ENCODE assay signal across 8 mouse cellular contexts in the genomic region with DNA sequence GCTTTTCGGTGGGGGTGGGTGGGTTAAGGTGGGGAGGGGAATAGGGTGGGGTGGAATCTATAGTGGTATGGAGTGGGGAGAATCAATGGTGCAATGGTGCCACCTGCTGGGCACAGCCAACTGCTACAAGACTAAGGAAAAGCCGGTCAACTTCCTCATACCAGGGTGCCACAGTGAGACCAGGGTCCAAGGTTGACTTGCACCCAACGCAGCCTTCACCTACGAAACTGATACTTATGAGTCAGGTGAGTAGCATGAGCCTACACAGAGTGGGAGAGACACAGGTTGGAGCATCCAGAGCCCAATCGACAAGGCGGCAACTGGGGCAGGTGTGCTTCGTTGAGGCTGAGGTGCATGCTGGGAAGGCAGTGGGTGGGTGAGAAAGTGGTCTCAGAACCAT. TPM values are rescaled to one million over a fixed set of nuclear protein-coding genes. Genes with fewer than 3 reads are reported as not detected.
A peak's percentile ranks its signal among the peaks of the same experiment; 100 is the strongest.
DNase-seq lines count a peak whose midpoint lies in the region; ATAC-seq and TF ChIP-seq lines count a peak whose summit lies in the region.

No protein-coding gene starts in this region.

- H3K9me3 ChIP-seq in embryonic facial prominence, embryonic 13.5 days: no peaks in the 10 kb centered on the region
- H3K9me3 ChIP-seq in heart, embryonic 13.5 days: no peaks in the 10 kb centered on the region
- no peaks in the 10 kb centered on the region for H3K9me3 ChIP-seq in kidney, postnatal 0 days (replicated peaks; ENCODE audit: low read length)
- H3K9me3 ChIP-seq in liver, embryonic 13.5 days (replicated peaks): no peaks in the 10 kb centered on the region
- H3K9me3 ChIP-seq in neural tube, embryonic 11.5 days (ENCODE audit: control insufficient read depth, low read length): no peaks in the 10 kb centered on the region

- peak; percentile 90 for TF ChIP-seq CTCF in kidney, postnatal 0 days (IDR thresholded peaks at IDR 0.05; ENCODE audit: low read depth)

- peaks cover 5% of the 10 kb centered on the region; the same call in 1 of the 2 replicates for H3K27me3 ChIP-seq in embryonic facial prominence, embryonic 13.5 days
- peaks cover 12% of the 10 kb centered on the region; the same call in 1 of the 2 replicates for H3K27me3 ChIP-seq in heart, embryonic 13.5 days (replicated peaks)
- H3K27me3 ChIP-seq in kidney, postnatal 0 days (ENCODE audit: insufficient read depth, low read length): no peaks in the 10 kb centered on the region
- no peaks in the 10 kb centered on the region for H3K27me3 ChIP-seq in liver, embryonic 13.5 days
- H3K27me3 ChIP-seq in neural tube, embryonic 11.5 days (ENCODE audit: control insufficient read depth, insufficient read depth, low read length): no peaks in the 10 kb centered on the region

- H3K4me1 ChIP-seq in embryonic facial prominence, embryonic 13.5 days: peaks cover 23% of the 10 kb centered on the region
- peaks cover 25% of the 10 kb centered on the region for H3K4me1 ChIP-seq in heart, embryonic 13.5 days
- H3K4me1 ChIP-seq in kidney, postnatal 0 days (replicated peaks; ENCODE audit: insufficient read depth, low read length): peaks cover 7% of the 10 kb centered on the region
- H3K4me1 ChIP-seq in liver, embryonic 13.5 days (replicated peaks): peaks cover 38% of the 10 kb centered on the region
- H3K4me1 ChIP-seq in neural tube, embryonic 11.5 days (ENCODE audit: control insufficient read depth, insufficient read depth, low read length): no peaks in the 10 kb centered on the region

- no peak for ATAC-seq in embryonic facial prominence, embryonic 13.5 days (ENCODE audit: insufficient number of reproducible peaks, insufficient read depth, low FRiP score, low TSS enrichment, low read depth)
- ATAC-seq in heart, embryonic 13.5 days (ENCODE audit: extremely low read depth, insufficient number of reproducible peaks, low FRiP score, low TSS enrichment): no peak
- peak; percentile 68 for ATAC-seq in kidney, postnatal 0 days (replicated peaks; ENCODE audit: low FRiP score, low read depth)
- peak; percentile 47 for ATAC-seq in liver, embryonic 13.5 days (ENCODE audit: low read depth)
- ATAC-seq in neural tube, embryonic 11.5 days (ENCODE audit: insufficient read depth, low FRiP score, low TSS enrichment): peak; percentile 52

- no peaks in the 10 kb centered on the region for H3K36me3 ChIP-seq in embryonic facial prominence, embryonic 13.5 days
- H3K36me3 ChIP-seq in heart, embryonic 13.5 days: peaks cover 6% of the 10 kb centered on the region; the same call in 1 of the 2 replicates
- H3K36me3 ChIP-seq in kidney, postnatal 0 days (ENCODE audit: insufficient read depth, low read length): 0 out of 2 replicates have a peak, but pooled peaks cover 4% of the 10 kb centered on the region
- peaks cover 22% of the 10 kb centered on the region for H3K36me3 ChIP-seq in liver, embryonic 13.5 days
- no peaks in the 10 kb centered on the region for H3K36me3 ChIP-seq in neural tube, embryonic 11.5 days (ENCODE audit: control insufficient read depth, insufficient read depth, low read length)

- peak overlapping the region; percentile 57 for H3K9ac ChIP-seq in embryonic facial prominence, embryonic 13.5 days
- peak overlapping the region; percentile 68 for H3K9ac ChIP-seq in heart, embryonic 13.5 days
- H3K9ac ChIP-seq in kidney, postnatal 0 days (ENCODE audit: low read depth, low read length): no peak overlapping the region
- 0 out of 2 replicates have a peak overlapping the region, but pooled peaks have one; percentile 8 for H3K9ac ChIP-seq in liver, embryonic 13.5 days
- H3K9ac ChIP-seq in neural tube, embryonic 11.5 days (ENCODE audit: low read length): no peak overlapping the region

- H3K4me2 ChIP-seq in embryonic facial prominence, embryonic 13.5 days: peak overlapping the region; percentile 60
- peak overlapping the region; percentile 64 for H3K4me2 ChIP-seq in heart, embryonic 13.5 days
- H3K4me2 ChIP-seq in kidney, postnatal 0 days (ENCODE audit: low read length): peak overlapping the region; percentile 38
- H3K4me2 ChIP-seq in liver, embryonic 13.5 days: peak overlapping the region; percentile 49
- H3K4me2 ChIP-seq in neural tube, embryonic 11.5 days (ENCODE audit: low read depth): peak overlapping the region; percentile 39

- H3K27ac ChIP-seq in embryonic facial prominence, embryonic 13.5 days: no peak overlapping the region
- H3K27ac ChIP-seq in heart, embryonic 13.5 days (replicated peaks): no peak overlapping the region
- no peak overlapping the region for H3K27ac ChIP-seq in kidney, postnatal 0 days
- H3K27ac ChIP-seq in liver, embryonic 13.5 days: no peak overlapping the region
- no peak overlapping the region for H3K27ac ChIP-seq in neural tube, embryonic 11.5 days (ENCODE audit: low read depth, low read length)

- peak; percentile 74 for DNase-seq in CD4-positive helper T cell, adult 2 months (ENCODE audit: low read depth, low spot score)
- DNase-seq in adrenal gland, postnatal 36 days: peak; percentile 78 to 85
- DNase-seq in kidney, postnatal 0 days (ENCODE audit: low spot score): peak; percentile 83
- DNase-seq in liver, embryonic 13.5 days: peak; percentile 41
- peak; percentile 76 for DNase-seq in neural tube, embryonic 11.5 days (ENCODE audit: low spot score)
- DNase-seq in telencephalon, adult 2 months (ENCODE audit: low read depth, low spot score): peak; percentile 36

- 8% methylated on average over 7 of the region's 7 CpGs for WGBS in embryonic facial prominence, embryonic 13.5 days
- WGBS in heart, embryonic 13.5 days: 16% methylated on average over 7 of the region's 7 CpGs
- WGBS in kidney, postnatal 0 days: 8% methylated on average over 7 of the region's 7 CpGs
- 9% methylated on average over 7 of the region's 7 CpGs for WGBS in liver, embryonic 13.5 days (ENCODE audit: insufficient replicate concordance)
- WGBS in neural tube, embryonic 11.5 days: 14% methylated on average over 7 of the region's 7 CpGs

- H3K4me3 ChIP-seq in embryonic facial prominence, embryonic 13.5 days: peak overlapping the region; percentile 27
- peak overlapping the region; percentile 35 for H3K4me3 ChIP-seq in heart, embryonic 13.5 days
- H3K4me3 ChIP-seq in kidney, postnatal 0 days (replicated peaks; ENCODE audit: low read depth, low read length): no peak overlapping the region
- H3K4me3 ChIP-seq in liver, embryonic 13.5 days (replicated peaks): no peak overlapping the region
- no peak overlapping the region for H3K4me3 ChIP-seq in neural tube, embryonic 11.5 days (ENCODE audit: low read depth, low read length)

RNA-seq across cellular contexts. Expression of a gene that starts 1.0 kb away (rescaled TPM):
- total RNA-seq in adrenal gland, postnatal 36 days (2021): 100 to 1,000 TPM; 102 to 124 TPM
- polyA plus RNA-seq in embryonic facial prominence, embryonic 13.5 days (2015; fragmentation: Nextera tagmentation; extraction: Ambion mirVana): 10.2 and 10.5 TPM in 2 replicates
- polyA plus RNA-seq in heart, embryonic 13.5 days (2015; fragmentation: Nextera tagmentation; extraction: Ambion mirVana): 8.6 and 8.7 TPM in 2 replicates
- polyA plus RNA-seq in kidney, postnatal 0 days (2015; fragmentation: Nextera tagmentation; extraction: Ambion mirVana): 7.6 and 8.7 TPM in 2 replicates
- 8.0 and 8.3 TPM in 2 replicates for polyA plus RNA-seq in liver, embryonic 13.5 days (2015; fragmentation: Nextera tagmentation; extraction: Ambion mirVana)
- 11.3 and 13.5 TPM in 2 replicates for polyA plus RNA-seq in neural tube, embryonic 11.5 days (2014; fragmentation: Nextera tagmentation; extraction: Ambion mirVana)

RNA-seq across cellular contexts. Expression of a gene that starts 25.0 kb away (rescaled TPM):
- total RNA-seq in adrenal gland, postnatal 36 days (2021): 1 to 10 TPM in 1 of 2 experiments, under 1 TPM in 1; 0.20 to 3.1 TPM
- 1.0 and 1.3 TPM in 2 replicates for polyA plus RNA-seq in embryonic facial prominence, embryonic 13.5 days (2015; fragmentation: Nextera tagmentation; extraction: Ambion mirVana)
- 0.11 and 0.15 TPM in 2 replicates for polyA plus RNA-seq in heart, embryonic 13.5 days (2015; fragmentation: Nextera tagmentation; extraction: Ambion mirVana)
- 0.38 and 0.50 TPM in 2 replicates for polyA plus RNA-seq in kidney, postnatal 0 days (2015; fragmentation: Nextera tagmentation; extraction: Ambion mirVana)
- polyA plus RNA-seq in liver, embryonic 13.5 days (2015; fragmentation: Nextera tagmentation; extraction: Ambion mirVana): 0.50 and 0.76 TPM in 2 replicates
- polyA plus RNA-seq in neural tube, embryonic 11.5 days (2014; fragmentation: Nextera tagmentation; extraction: Ambion mirVana): 0.22 and 0.24 TPM in 2 replicates

RNA-seq across cellular contexts. Expression of a gene that starts 57.7 kb away (rescaled TPM):
- total RNA-seq in adrenal gland, postnatal 36 days (2021): 1 to 10 TPM; 3.7 to 7.0 TPM
- 5.8 and 6.0 TPM in 2 replicates for polyA plus RNA-seq in embryonic facial prominence, embryonic 13.5 days (2015; fragmentation: Nextera tagmentation; extraction: Ambion mirVana)
- 3.8 and 4.0 TPM in 2 replicates for polyA plus RNA-seq in heart, embryonic 13.5 days (2015; fragmentation: Nextera tagmentation; extraction: Ambion mirVana)
- polyA plus RNA-seq in kidney, postnatal 0 days (2015; fragmentation: Nextera tagmentation; extraction: Ambion mirVana): 12.9 and 13.0 TPM in 2 replicates
- 13.2 and 16.8 TPM in 2 replicates for polyA plus RNA-seq in liver, embryonic 13.5 days (2015; fragmentation: Nextera tagmentation; extraction: Ambion mirVana)
- polyA plus RNA-seq in neural tube, embryonic 11.5 days (2014; fragmentation: Nextera tagmentation; extraction: Ambion mirVana): 8.0 and 8.2 TPM in 2 replicates

Comparison
In these comparisons a context has a peak if more than half of its experiments do, and no peak if none do; other contexts are left out.
1. ATAC-seq: peak in kidney, postnatal 0 days (single experiment), liver, embryonic 13.5 days (single experiment) and neural tube, embryonic 11.5 days (single experiment); none in embryonic facial prominence, embryonic 13.5 days (single experiment) and heart, embryonic 13.5 days (single experiment).
2. H3K4me3 ChIP-seq: peak in embryonic facial prominence, embryonic 13.5 days (single experiment) and heart, embryonic 13.5 days (single experiment); none in kidney, postnatal 0 days (single experiment), liver, embryonic 13.5 days (single experiment) and neural tube, embryonic 11.5 days (single experiment).
3. H3K9ac ChIP-seq: peak in embryonic facial prominence, embryonic 13.5 days (single experiment), heart, embryonic 13.5 days (single experiment) and liver, embryonic 13.5 days (single experiment); none in kidney, postnatal 0 days (single experiment) and neural tube, embryonic 11.5 days (single experiment).
4. Peak in every context shown above with its lines, with median percentiles within 50 percentile points of each other: DNase-seq and H3K4me2 ChIP-seq.